Mouse (Mus musculus) hindbrain, embryonic 11.5 days (tissue): ENCODE data around the gene Eci1. TPM values are rescaled to one million over a fixed set of nuclear protein-coding genes. Genes with fewer than 3 reads are reported as not detected.

ENCODE experiments used
- ATAC-seq: fragments of 200-750 bp; cut with Nextera tagmentation; 2 replicates; pipeline ENCODE4 v1.8.0; 2017; ENCODE audit warnings: mild to moderate bottlenecking, moderate TSS enrichment, moderate library complexity; ENCODE audit not compliant: low FRiP score
- DNase-seq: peaks from one replicate; pipeline ENCODE4 v3.0.0-alpha.2; 2015; ENCODE audit warnings: low spot score
- H3K27ac ChIP-seq: fragments of 300-500 bp; sonication (generic); 2 replicates; pipeline ENCODE4 v1.5.1; 2014; ENCODE audit warnings: mild to moderate bottlenecking, low read depth, low read length
- H3K27me3 ChIP-seq: fragments of 300-500 bp; sonication (generic); 2 replicates; pipeline ENCODE4 v1.6.1; 2014; ENCODE audit warnings: mild to moderate bottlenecking, low read length, moderate library complexity, mixed read lengths; ENCODE audit not compliant: control insufficient read depth, insufficient read depth
- H3K36me3 ChIP-seq: fragments of 300-500 bp; sonication (generic); 2 replicates; pipeline ENCODE4 v1.6.1; 2014; ENCODE audit warnings: mild to moderate bottlenecking, low read length, moderate library complexity, mixed read lengths; ENCODE audit not compliant: control insufficient read depth, insufficient read depth
- H3K4me1 ChIP-seq: fragments of 300-500 bp; sonication (generic); replicated peaks from 2 replicates; pipeline ENCODE4 v1.6.1; 2014; ENCODE audit warnings: low read length, mixed read lengths; ENCODE audit not compliant: control insufficient read depth, insufficient read depth
- H3K4me2 ChIP-seq: fragments of 300-500 bp; sonication (generic); replicated peaks from 2 replicates; pipeline ENCODE4 v1.6.1; 2014; ENCODE audit warnings: mild to moderate bottlenecking, low read depth, low read length
- H3K4me3 ChIP-seq: fragments of 300-500 bp; sonication (generic); 2 replicates; pipeline ENCODE4 v1.5.1; 2014; ENCODE audit warnings: low read depth, low read length
- H3K9ac ChIP-seq: fragments of 300-500 bp; sonication (generic); 2 replicates; pipeline ENCODE4 v1.6.1; 2014; ENCODE audit warnings: low read depth, low read length
- H3K9me3 ChIP-seq: fragments of 300-500 bp; sonication (generic); 2 replicates; pipeline ENCODE4 v1.6.1; 2016; ENCODE audit warnings: low read length; ENCODE audit not compliant: control insufficient read depth
- WGBS: fragments of 180-500 bp; shearing (Covaris S2); extraction: QIAGEN DNeasy Blood & Tissue Kit; methylation state at CpG from one replicate; pipeline ENCODE4 v1.1.7; 2014; 5-methylcytosine and 5-hydroxymethylcytosine counted together
- polyA plus RNA-seq: library from polyadenylated mRNA; unstranded; fragments of >200 nt; fragmentation: Nextera tagmentation; extraction: Ambion mirVana; gene quantifications from 2 replicates; pipeline ENCODE4 v1.2.1, GENCODE M21; 2014

Gene Eci1
- polyA plus RNA-seq, 1 experiment from 2014 or later: 63.9 TPM

DNA sequence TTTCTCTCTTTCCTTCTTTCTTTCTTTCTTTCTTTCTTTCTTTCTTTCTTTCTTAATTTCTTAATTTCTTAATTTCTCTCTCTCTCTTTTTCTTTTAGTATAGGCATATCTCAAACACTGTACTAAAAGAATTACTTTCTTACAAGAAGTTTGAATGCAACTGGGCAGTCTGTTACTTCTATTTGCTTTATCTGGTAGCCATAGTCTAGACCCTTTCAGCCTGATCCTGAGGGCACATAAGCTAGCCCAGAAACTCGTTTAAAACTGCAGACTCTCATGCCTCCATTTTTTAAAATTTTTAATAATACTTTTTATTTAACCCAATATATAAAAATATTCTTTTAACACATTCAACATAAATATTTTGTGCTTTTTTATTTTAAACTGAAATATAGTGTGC, 53.0 kb downstream of the Eci1 start:
- Histone ChIP-seq H3K27ac (no peak overlapping the region), H3K9me3 (no peaks in the 10 kb centered on the region), H3K4me2 (peak overlapping the region; percentile 40), H3K9ac (no peak overlapping the region), H3K4me3 (no peak overlapping the region), H3K27me3 (no peaks in the 10 kb centered on the region), H3K36me3 (peaks cover 6% of the 10 kb centered on the region; the same call in 1 of the 2 replicates), H3K4me1 (0 out of 2 replicates have a peak, but pooled peaks cover 2% of the 10 kb centered on the region)
- ATAC-seq (no peak), DNase-seq (no peak)
- WGBS: 25% methylated on average over 1 of the region's 1 CpGs

DNA sequence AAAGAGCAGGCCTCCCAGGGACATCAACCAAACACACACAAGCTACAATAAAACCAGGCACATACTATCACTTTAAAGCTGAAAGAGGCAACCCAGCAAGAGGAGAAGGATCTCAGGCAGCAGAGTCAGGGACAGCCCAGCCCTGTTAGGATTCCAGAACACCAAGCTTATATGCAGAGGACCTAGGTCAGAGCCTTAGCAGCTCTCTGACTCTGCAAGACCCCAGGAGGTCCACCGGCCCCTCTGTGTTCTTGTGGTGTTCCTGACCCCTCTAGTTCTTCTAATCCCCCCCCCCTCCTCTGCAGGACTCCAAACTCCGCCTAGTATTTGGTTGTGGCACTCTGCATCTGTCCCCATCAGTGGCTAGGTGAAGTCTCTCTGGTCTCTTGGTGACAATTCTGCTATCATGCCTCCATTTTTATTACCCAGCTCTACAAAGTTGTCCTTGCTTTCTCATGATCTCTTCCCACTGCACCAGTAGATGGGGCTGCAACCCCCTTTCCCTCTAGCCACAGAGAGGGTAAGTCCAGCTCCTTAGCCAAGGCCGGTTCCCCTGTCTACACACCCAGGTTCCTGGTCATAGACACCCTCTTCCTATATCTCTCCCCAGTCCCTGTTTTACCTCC, 53.9 kb downstream of the Eci1 start:
- Histone ChIP-seq H3K4me2 (no peak overlapping the region), H3K9ac (no peak overlapping the region), H3K27ac (no peak overlapping the region), H3K4me1 (peaks cover 4% of the 10 kb centered on the region), H3K36me3 (peaks cover 6% of the 10 kb centered on the region; the same call in 1 of the 2 replicates), H3K27me3 (no peaks in the 10 kb centered on the region), H3K4me3 (no peak overlapping the region), H3K9me3 (no peaks in the 10 kb centered on the region)
- ATAC-seq (no peak), DNase-seq (no peak)
- 44% methylated on average over 3 of the region's 3 CpGs for WGBS

- no peak for ATAC-seq
- Histone ChIP-seq H3K36me3 (peaks cover 4% of the 10 kb centered on the region; the same call in 1 of the 2 replicates), H3K27me3 (no peaks in the 10 kb centered on the region), H3K4me1 (peaks cover 7% of the 10 kb centered on the region), H3K4me3 (no peak overlapping the region), H3K9me3 (no peaks in the 10 kb centered on the region), H3K9ac (no peak overlapping the region), H3K27ac (no peak overlapping the region), H3K4me2 (no peak overlapping the region)
- 95% methylated on average over 20 of the region's 20 CpGs for WGBS
- no peak for DNase-seq
Observed at GRCm38 (mm10) chr17:24481027-24481815, 54.8 kb downstream of the Eci1 start.

DNA sequence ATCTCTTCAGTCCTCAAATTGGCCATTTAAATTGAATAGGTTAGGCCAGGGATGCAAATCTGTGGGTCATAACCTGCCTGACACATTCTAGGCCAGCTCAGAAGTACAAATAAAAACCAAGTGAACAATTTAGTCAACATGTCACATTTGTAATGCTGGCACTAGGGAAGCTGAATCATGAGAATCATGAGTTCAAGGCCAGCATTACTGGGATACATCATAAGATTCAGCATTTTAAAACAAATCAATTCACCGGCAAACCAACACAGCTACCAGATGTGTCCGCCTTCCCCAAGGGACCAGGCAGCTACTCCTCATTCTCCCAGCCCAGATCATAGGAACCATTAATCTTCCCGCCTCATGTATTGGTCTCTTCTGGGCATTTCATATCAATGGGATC, 57.1 kb downstream of the Eci1 start:
- DNase-seq (no peak), ATAC-seq (no peak)
- Histone ChIP-seq H3K27ac (no peak overlapping the region), H3K36me3 (no peaks in the 10 kb centered on the region), H3K4me3 (no peak overlapping the region), H3K27me3 (no peaks in the 10 kb centered on the region), H3K4me1 (peaks cover 4% of the 10 kb centered on the region), H3K9ac (no peak overlapping the region), H3K4me2 (no peak overlapping the region), H3K9me3 (no peaks in the 10 kb centered on the region)
- WGBS: 72% methylated on average over 3 of the region's 3 CpGs

DNA sequence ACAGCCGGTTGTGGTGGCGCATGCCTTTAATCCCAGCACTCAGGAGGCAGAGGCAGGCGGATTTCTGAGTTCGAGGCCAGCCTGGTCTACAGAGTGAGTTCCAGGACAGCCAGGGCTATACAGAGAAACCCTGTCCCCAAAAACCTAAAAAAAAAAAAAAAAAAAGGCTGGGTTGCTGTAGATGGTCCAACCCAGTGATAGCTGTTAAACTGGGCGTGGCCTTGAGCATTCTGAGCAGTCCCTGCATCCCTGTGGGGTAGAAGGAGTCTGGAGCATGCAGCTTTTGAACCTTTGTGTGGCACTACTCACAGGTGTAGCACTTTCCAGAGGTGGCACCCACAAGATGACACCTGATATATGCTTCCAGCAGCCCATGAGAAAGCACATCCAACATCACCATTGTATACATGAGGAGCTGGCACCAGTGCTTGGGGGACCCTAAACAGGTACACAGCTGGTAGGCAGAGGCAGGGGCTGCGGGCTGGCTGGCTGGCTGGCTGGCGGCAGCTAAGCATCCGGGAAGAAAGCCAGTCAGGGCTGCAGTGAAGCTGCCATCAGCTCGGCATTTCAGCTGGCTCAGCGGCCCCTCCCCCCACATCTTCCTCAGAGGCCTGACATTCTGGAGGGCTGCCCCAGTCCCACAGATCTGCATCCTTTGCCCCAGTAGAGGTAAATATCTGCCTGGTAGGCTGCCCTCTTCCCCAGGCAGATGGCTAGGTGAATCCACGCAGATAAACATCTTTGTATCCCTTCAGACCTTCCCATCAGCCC, 58.8 kb downstream of the Eci1 start:
- H3K4me1 ChIP-seq: peaks cover 12% of the 10 kb centered on the region
- ATAC-seq (no peak), DNase-seq (peak; percentile 38)
- H3K4me3 ChIP-seq: no peak overlapping the region
- H3K9me3 ChIP-seq: no peaks in the 10 kb centered on the region
- H3K36me3 ChIP-seq: no peaks in the 10 kb centered on the region
- WGBS: 52% methylated on average over 11 of the region's 11 CpGs
- H3K4me2 ChIP-seq: no peak overlapping the region
- peak overlapping the region; percentile 40; the same call in 1 of the 2 replicates for H3K9ac ChIP-seq
- H3K27ac ChIP-seq: peak overlapping the region; percentile 51; the same call in 1 of the 2 replicates
- H3K27me3 ChIP-seq: no peaks in the 10 kb centered on the region

DNA sequence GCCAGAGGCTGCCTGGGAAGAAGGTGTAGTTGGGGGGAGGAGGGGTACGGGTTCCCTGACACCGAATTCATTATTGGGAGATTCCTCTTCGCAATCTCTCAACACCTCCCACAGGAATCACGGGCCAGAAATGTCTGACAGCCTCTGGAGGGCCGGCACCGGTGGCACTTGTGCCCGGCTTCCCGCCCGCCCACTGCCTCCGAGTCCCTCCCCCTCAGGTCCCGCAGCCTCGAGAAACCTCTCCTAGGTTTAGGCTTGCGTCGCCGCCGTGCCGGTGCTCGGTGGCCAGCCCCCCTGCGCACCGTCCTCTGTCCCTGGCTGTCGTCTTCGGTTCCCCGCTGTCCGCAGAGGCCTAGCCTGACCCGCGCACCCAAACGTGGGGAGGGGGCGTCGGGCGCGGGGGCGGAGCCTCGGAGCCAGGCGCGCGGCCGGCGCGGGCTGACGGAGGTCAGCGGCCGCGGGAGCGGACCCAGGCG, 61.8 kb downstream of the Eci1 start, which contains the start of gene Caskin1:
Caskin1 (plus strand) TSS at position 416 of the 476 bp plus-strand sequence.
- Histone ChIP-seq H3K27ac (peak within 1 kb of the TSS; percentile 92), H3K4me1 (peaks cover 12% of the 10 kb centered on the region), H3K9ac (peak within 1 kb of the TSS; percentile 71), H3K27me3 (no peaks in the 10 kb centered on the region), H3K4me3 (peak within 1 kb of the TSS; percentile 75), H3K4me2 (peak within 1 kb of the TSS; percentile 91), H3K36me3 (no peaks in the 10 kb centered on the region), H3K9me3 (no peaks in the 10 kb centered on the region)
- ATAC-seq: peak; percentile 66
- WGBS: under 1% methylated on average over 39 of the region's 45 CpGs
- peak; percentile 68 for DNase-seq

DNA sequence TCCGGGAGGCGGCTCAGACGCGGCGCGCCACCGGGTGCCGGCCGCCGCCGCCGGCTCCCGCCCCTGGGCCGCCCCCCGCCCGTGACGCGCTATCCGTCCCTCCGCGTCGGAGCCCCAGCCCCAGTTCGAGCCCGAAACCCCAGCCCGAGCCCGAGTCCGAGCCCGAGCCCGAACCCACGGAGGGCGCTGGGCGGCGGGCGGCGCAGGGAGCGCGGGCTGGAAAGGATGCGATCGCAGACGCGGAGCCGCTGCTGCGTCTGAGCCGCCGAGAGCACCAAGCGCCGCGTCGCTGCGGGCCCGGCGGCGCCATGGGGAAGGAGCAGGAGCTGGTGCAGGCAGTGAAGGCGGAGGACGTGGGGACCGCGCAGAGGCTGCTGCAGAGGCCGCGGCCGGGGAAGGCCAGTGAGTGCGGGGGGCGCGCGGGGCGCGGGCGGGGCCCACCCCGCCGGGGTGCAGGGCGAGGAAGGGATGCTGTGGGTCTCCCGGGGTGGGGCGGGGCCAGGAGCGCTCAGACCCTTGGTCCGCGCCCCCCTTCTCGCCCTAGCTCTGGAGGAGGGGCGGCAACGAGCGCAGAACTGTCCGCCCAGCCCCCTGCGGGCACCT, 62.3 kb downstream of the Eci1 start:
- under 1% methylated on average over 34 of the region's 81 CpGs for WGBS
- H3K9ac ChIP-seq: peak overlapping the region; percentile 71
- no peaks in the 10 kb centered on the region for H3K27me3 ChIP-seq

More for the DNA sequence above, 62.3 kb downstream of the Eci1 start:
- DNase-seq (peak; percentile 72), ATAC-seq (peak; percentile 79)
- Histone ChIP-seq H3K9me3 (no peaks in the 10 kb centered on the region), H3K36me3 (no peaks in the 10 kb centered on the region), H3K27ac (peak overlapping the region; percentile 92), H3K4me2 (peak overlapping the region; percentile 91), H3K4me3 (peak overlapping the region; percentile 75), H3K4me1 (peaks cover 12% of the 10 kb centered on the region)
